Mouse (Mus musculus) liver, embryonic 14.5 days (tissue): Measurements from ENCODE around the gene Kin.

Experiments used
- CTCF ChIP-seq: IDR thresholded peaks from 2 replicates; pipeline ENCODE4 v1.5.1; 2016; ENCODE audit warnings: antibody characterized with exemption, low read depth, control low read depth
- EP300 ChIP-seq: IDR thresholded peaks from 2 replicates; pipeline ENCODE4 v1.6.1; 2016; ENCODE audit warnings: antibody characterized with exemption, low read depth

DNA sequence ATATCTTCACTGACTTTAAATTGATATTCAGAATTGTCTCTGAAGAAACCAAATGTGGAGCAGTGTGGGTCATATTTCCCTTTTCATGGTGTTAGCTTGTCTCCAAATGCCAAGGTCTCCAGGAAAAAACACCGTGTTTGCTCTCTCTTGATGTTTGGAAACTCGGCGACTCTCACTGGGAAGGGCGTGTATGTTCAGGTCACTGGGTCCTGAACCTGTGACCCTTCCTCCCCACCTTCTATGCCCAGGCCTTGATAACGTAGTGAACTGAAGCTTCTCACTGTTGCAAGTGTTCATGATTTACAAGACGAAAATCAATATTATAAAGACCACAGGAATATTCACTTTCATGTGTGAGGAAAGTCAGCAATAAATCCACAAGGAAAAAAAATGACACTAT, 53.5 kb downstream of the Kin start:
- no peak for TF ChIP-seq CTCF
- TF ChIP-seq EP300 = no peak
